Mouse (Mus musculus): ENCODE measurements around the gene Olfr1393. TPM values are rescaled to one million over a fixed set of nuclear protein-coding genes. Genes with fewer than 3 reads are reported as not detected.

The Olfr1393 gene
- polyA plus RNA-seq, 1 experiment: not detected

- no peak for TF ChIP-seq POLR2AphosphoS2 (IDR thresholded peaks at IDR 0.05; ENCODE audit: insufficient read length, low read depth)
- no peak for TF ChIP-seq MYOG (IDR thresholded peaks at IDR 0.05; ENCODE audit: control insufficient read depth in 1 of 3, insufficient read depth in 1 of 3, insufficient read length in 2 of 3, low read depth in 2 of 3)
- no peak for TF ChIP-seq TCF3 (IDR thresholded peaks at IDR 0.05; ENCODE audit: insufficient read length, low read depth)
- TF ChIP-seq MYOD1 (IDR thresholded peaks at IDR 0.05; ENCODE audit: control insufficient read depth in 1 of 3, insufficient read length in 2 of 3, low read depth in 2 of 3): no peak
- no peak for TF ChIP-seq SRF (IDR thresholded peaks at IDR 0.05; ENCODE audit: control insufficient read depth, insufficient read length, low read depth)
- TF ChIP-seq E2F4 (IDR thresholded peaks at IDR 0.05; ENCODE audit: insufficient read depth): no peak
- TF ChIP-seq POLR2A (IDR thresholded peaks at IDR 0.05; ENCODE audit: insufficient read length, low read depth): no peak
- no peak for TF ChIP-seq USF1 (IDR thresholded peaks at IDR 0.05; ENCODE audit: low read depth)
- TF ChIP-seq REST (IDR thresholded peaks at IDR 0.05; ENCODE audit: insufficient read depth, insufficient read length): no peak
- TF ChIP-seq TCF12 (IDR thresholded peaks at IDR 0.05; ENCODE audit: insufficient read depth, poor library complexity, severe bottlenecking): no peak
- no peak for TF ChIP-seq MAX (IDR thresholded peaks at IDR 0.05; ENCODE audit: low read depth)
- no peak for TF ChIP-seq CEBPB (IDR thresholded peaks at IDR 0.05; ENCODE audit: insufficient read depth, poor library complexity, severe bottlenecking)
- H3K79me2 ChIP-seq (ENCODE audit: control insufficient read depth, insufficient read depth): no peaks in the 10 kb centered on the region
- H3K36me3 ChIP-seq (ENCODE audit: control insufficient read depth, insufficient read depth): no peaks in the 10 kb centered on the region
- no peak overlapping the region for H3ac ChIP-seq (ENCODE audit: control insufficient read depth, insufficient read length)
- no peaks in the 10 kb centered on the region for H3K27me3 ChIP-seq (ENCODE audit: control insufficient read depth, insufficient read depth, insufficient read length)
- no peak overlapping the region for H3K4me3 ChIP-seq
- H3K4me2 ChIP-seq (ENCODE audit: low read depth): no peak overlapping the region
Measured at GRCm38 (mm10) chr11:49240310-49240709, 37.8 kb upstream of the Olfr1393 start.

GRCm38 (mm10) chr11:49240874-49241273 lies 37.2 kb upstream of the Olfr1393 start:
- H3K4me2 ChIP-seq (ENCODE audit: low read depth): no peak overlapping the region
- no peaks in the 10 kb centered on the region for H3K27me3 ChIP-seq (ENCODE audit: control insufficient read depth, insufficient read depth, insufficient read length)
- H3K36me3 ChIP-seq (ENCODE audit: control insufficient read depth, insufficient read depth): no peaks in the 10 kb centered on the region
- no peaks in the 10 kb centered on the region for H3K79me2 ChIP-seq (ENCODE audit: control insufficient read depth, insufficient read depth)
- no peak overlapping the region for H3ac ChIP-seq (ENCODE audit: control insufficient read depth, insufficient read length)
- no peak overlapping the region for H3K4me3 ChIP-seq
- no peak for TF ChIP-seq USF1 (IDR thresholded peaks at IDR 0.05; ENCODE audit: low read depth)
- TF ChIP-seq SRF (IDR thresholded peaks at IDR 0.05; ENCODE audit: control insufficient read depth, insufficient read length, low read depth): no peak
- no peak for TF ChIP-seq CEBPB (IDR thresholded peaks at IDR 0.05; ENCODE audit: insufficient read depth, poor library complexity, severe bottlenecking)
- no peak for TF ChIP-seq MYOD1 (IDR thresholded peaks at IDR 0.05; ENCODE audit: control insufficient read depth in 1 of 3, insufficient read length in 2 of 3, low read depth in 2 of 3)
- TF ChIP-seq POLR2AphosphoS2 (IDR thresholded peaks at IDR 0.05; ENCODE audit: insufficient read length, low read depth): no peak
- TF ChIP-seq REST (IDR thresholded peaks at IDR 0.05; ENCODE audit: insufficient read depth, insufficient read length): no peak
- no peak for TF ChIP-seq TCF12 (IDR thresholded peaks at IDR 0.05; ENCODE audit: insufficient read depth, poor library complexity, severe bottlenecking)
- TF ChIP-seq TCF3 (IDR thresholded peaks at IDR 0.05; ENCODE audit: insufficient read length, low read depth): no peak
- TF ChIP-seq POLR2A (IDR thresholded peaks at IDR 0.05; ENCODE audit: insufficient read length, low read depth): no peak
- no peak for TF ChIP-seq MYOG (IDR thresholded peaks at IDR 0.05; ENCODE audit: control insufficient read depth in 1 of 3, insufficient read depth in 1 of 3, insufficient read length in 2 of 3, low read depth in 2 of 3)
- TF ChIP-seq E2F4 (IDR thresholded peaks at IDR 0.05; ENCODE audit: insufficient read depth): no peak

GRCm38 (mm10) chr11:49241471-49241870 lies 36.6 kb upstream of the Olfr1393 start:
- Histone ChIP-seq H3K79me2 (ENCODE audit: control insufficient read depth, insufficient read depth) (no peaks in the 10 kb centered on the region), H3K27me3 (ENCODE audit: control insufficient read depth, insufficient read depth, insufficient read length) (no peaks in the 10 kb centered on the region), H3ac (ENCODE audit: control insufficient read depth, insufficient read length) (no peak overlapping the region), H3K4me3 (no peak overlapping the region), H3K4me2 (ENCODE audit: low read depth) (no peak overlapping the region), H3K36me3 (ENCODE audit: control insufficient read depth, insufficient read depth) (no peaks in the 10 kb centered on the region)
- no peak for TF ChIP-seq POLR2AphosphoS2 (IDR thresholded peaks at IDR 0.05; ENCODE audit: insufficient read length, low read depth)
- TF ChIP-seq MYOD1 (IDR thresholded peaks at IDR 0.05; ENCODE audit: control insufficient read depth in 1 of 3, insufficient read length in 2 of 3, low read depth in 2 of 3): no peak
- no peak for TF ChIP-seq TCF3 (IDR thresholded peaks at IDR 0.05; ENCODE audit: insufficient read length, low read depth)
- no peak for TF ChIP-seq MAX (IDR thresholded peaks at IDR 0.05; ENCODE audit: low read depth)
- no peak for TF ChIP-seq POLR2A (IDR thresholded peaks at IDR 0.05; ENCODE audit: insufficient read length, low read depth)
- TF ChIP-seq TCF12 (IDR thresholded peaks at IDR 0.05; ENCODE audit: insufficient read depth, poor library complexity, severe bottlenecking): no peak
- TF ChIP-seq REST (IDR thresholded peaks at IDR 0.05; ENCODE audit: insufficient read depth, insufficient read length): no peak
- no peak for TF ChIP-seq E2F4 (IDR thresholded peaks at IDR 0.05; ENCODE audit: insufficient read depth)
- no peak for TF ChIP-seq SRF (IDR thresholded peaks at IDR 0.05; ENCODE audit: control insufficient read depth, insufficient read length, low read depth)
- no peak for TF ChIP-seq MYOG (IDR thresholded peaks at IDR 0.05; ENCODE audit: control insufficient read depth in 1 of 3, insufficient read depth in 1 of 3, insufficient read length in 2 of 3, low read depth in 2 of 3)
- TF ChIP-seq CEBPB (IDR thresholded peaks at IDR 0.05; ENCODE audit: insufficient read depth, poor library complexity, severe bottlenecking): no peak
- no peak for TF ChIP-seq USF1 (IDR thresholded peaks at IDR 0.05; ENCODE audit: low read depth)

- Histone ChIP-seq H3K36me3 (ENCODE audit: control insufficient read depth, insufficient read depth) (no peaks in the 10 kb centered on the region), H3K79me2 (ENCODE audit: control insufficient read depth, insufficient read depth) (no peaks in the 10 kb centered on the region), H3K4me3 (peak overlapping the region; percentile 49), H3K4me2 (ENCODE audit: low read depth) (peak overlapping the region; percentile 98), H3K27me3 (ENCODE audit: control insufficient read depth, insufficient read depth, insufficient read length) (no peaks in the 10 kb centered on the region), H3ac (ENCODE audit: control insufficient read depth, insufficient read length) (peak overlapping the region; percentile 28)
- TF ChIP-seq MAX (IDR thresholded peaks at IDR 0.05; ENCODE audit: low read depth) (no peak), USF1 (IDR thresholded peaks at IDR 0.05; ENCODE audit: low read depth) (peak; percentile 77), POLR2A (IDR thresholded peaks at IDR 0.05; ENCODE audit: insufficient read length, low read depth) (no peak), SRF (IDR thresholded peaks at IDR 0.05; ENCODE audit: control insufficient read depth, insufficient read length, low read depth) (no peak), MYOD1 (IDR thresholded peaks at IDR 0.05; ENCODE audit: control insufficient read depth in 1 of 3, insufficient read length in 2 of 3, low read depth in 2 of 3) (no peak), REST (IDR thresholded peaks at IDR 0.05; ENCODE audit: insufficient read depth, insufficient read length) (no peak), MYOG (IDR thresholded peaks at IDR 0.05; ENCODE audit: control insufficient read depth in 1 of 3, insufficient read depth in 1 of 3, insufficient read length in 2 of 3, low read depth in 2 of 3) (no peak)
Measured at GRCm38 (mm10) chr11:49242944-49243626, 35.0 kb upstream of the Olfr1393 start.

Measured in myocyte (in vitro differentiated cells).